In the genomic region with DNA sequence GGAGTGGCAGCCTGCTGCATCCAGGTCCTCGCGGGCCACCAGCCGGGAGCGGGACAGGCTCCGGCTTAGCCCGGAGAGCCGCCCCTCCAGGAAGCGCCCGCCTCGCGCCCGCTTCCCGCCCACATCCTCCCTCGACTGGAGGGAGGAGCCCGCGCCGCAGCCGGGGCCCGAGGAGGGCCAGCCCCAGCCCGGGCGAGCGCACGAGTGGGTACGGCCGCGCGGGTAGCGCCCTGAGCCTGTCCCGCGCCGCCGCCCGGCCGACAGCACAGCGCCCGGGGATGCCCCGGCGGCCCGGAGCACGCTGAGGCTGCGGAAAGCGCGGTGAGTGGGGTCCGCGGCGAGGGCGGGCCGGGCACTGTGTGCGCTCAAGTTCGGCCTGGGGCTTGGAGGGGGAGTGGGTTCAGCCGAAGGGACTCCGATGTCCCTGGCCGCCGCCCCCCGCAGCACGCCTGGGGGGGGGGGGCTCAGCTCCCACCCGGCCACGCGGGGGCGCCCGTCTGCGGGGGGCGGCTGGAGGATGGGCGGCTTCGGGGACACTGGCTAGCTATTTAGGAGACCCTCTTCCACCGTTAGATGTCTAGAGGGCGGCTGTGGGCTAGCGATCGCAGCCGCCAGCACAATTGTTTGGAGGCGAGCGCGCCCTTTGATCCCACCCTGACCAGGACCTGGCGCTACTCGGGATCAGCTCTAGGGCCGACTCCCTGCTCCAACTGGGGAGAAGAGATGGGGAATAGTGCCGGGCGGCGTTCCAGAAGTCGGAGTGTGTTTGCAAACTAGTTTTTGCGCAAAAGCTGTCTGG, we compare ENCODE assay signal across 8 mouse cellular contexts. TPM values are rescaled to one million over a fixed set of nuclear protein-coding genes. Genes with fewer than 3 reads are reported as not detected.
A peak's percentile ranks its signal among the peaks of the same experiment; 100 is the strongest.
DNase-seq lines count a peak whose midpoint lies in the region; ATAC-seq and TF ChIP-seq lines count a peak whose summit lies in the region.

A gene (plus strand): TSS at position 118 of the 799 bp plus-strand sequence.

- peak within 1 kb of the TSS; percentile 91 for H3K27ac ChIP-seq in forebrain, embryonic 10.5 days
- H3K27ac ChIP-seq in heart, embryonic 14.5 days (replicated peaks in 1 of 2; ENCODE audit: control insufficient read depth in 1 of 2, insufficient read depth in 1 of 2, low read depth in 2 of 2, low read length in 2 of 2) = no peak within 1 kb of the TSS
- H3K27ac ChIP-seq in kidney, postnatal 0 days = no peak within 1 kb of the TSS
- no peak within 1 kb of the TSS for H3K27ac ChIP-seq in liver, embryonic 13.5 days
- peak within 1 kb of the TSS; percentile 26; the same call in 1 of the 2 replicates for H3K27ac ChIP-seq in stomach, embryonic 16.5 days (ENCODE audit: low read length)

- peak; percentile 78 for ATAC-seq in heart, embryonic 14.5 days (ENCODE audit: insufficient number of reproducible peaks, insufficient read depth, low FRiP score, low read depth)
- peak; percentile 78 for ATAC-seq in kidney, postnatal 0 days (replicated peaks; ENCODE audit: low FRiP score, low read depth)
- peak; percentile 69 for ATAC-seq in liver, embryonic 13.5 days (ENCODE audit: low read depth)
- ATAC-seq in stomach, embryonic 16.5 days (ENCODE audit: insufficient read depth, low FRiP score) = peak; percentile 87

- peak within 1 kb of the TSS; percentile 73 for H3K4me3 ChIP-seq in forebrain, embryonic 10.5 days
- peak within 1 kb of the TSS; percentile 66 to 75 for H3K4me3 ChIP-seq in heart, embryonic 14.5 days (ENCODE audit: control insufficient read depth in 1 of 2, insufficient read depth in 1 of 2, low read depth in 1 of 2, low read length in 2 of 2)
- H3K4me3 ChIP-seq in kidney, postnatal 0 days (replicated peaks; ENCODE audit: low read depth, low read length) = peak within 1 kb of the TSS; percentile 69
- peak within 1 kb of the TSS; percentile 59 for H3K4me3 ChIP-seq in liver, embryonic 13.5 days (replicated peaks)
- H3K4me3 ChIP-seq in stomach, embryonic 16.5 days (replicated peaks; ENCODE audit: low read length) = peak within 1 kb of the TSS; percentile 69

- H3K4me1 ChIP-seq in forebrain, embryonic 10.5 days = peaks cover 43% of the 10 kb centered on the region
- peaks cover 4 to 12% of the 10 kb centered on the region in 2 experiments; a peak in 2 of 4 replicates for H3K4me1 ChIP-seq in heart, embryonic 14.5 days (ENCODE audit: control insufficient read depth in 2 of 2, insufficient read depth in 2 of 2, low read length in 2 of 2)
- H3K4me1 ChIP-seq in kidney, postnatal 0 days (replicated peaks; ENCODE audit: insufficient read depth, low read length) = peaks cover 4% of the 10 kb centered on the region
- H3K4me1 ChIP-seq in liver, embryonic 13.5 days (replicated peaks) = peaks cover 7% of the 10 kb centered on the region; the same call in 1 of the 2 replicates
- H3K4me1 ChIP-seq in stomach, embryonic 16.5 days (ENCODE audit: control insufficient read depth, insufficient read depth, low read length) = peaks cover 7% of the 10 kb centered on the region; the same call in 1 of the 2 replicates

- under 1% methylated on average over 76 of the region's 81 CpGs for WGBS in forebrain, embryonic 10.5 days
- WGBS in heart, embryonic 14.5 days = under 1% methylated on average over 69 of the region's 81 CpGs
- under 1% methylated on average over 75 of the region's 81 CpGs for WGBS in kidney, postnatal 0 days
- WGBS in liver, embryonic 13.5 days (ENCODE audit: insufficient replicate concordance) = under 1% methylated on average over 56 of the region's 81 CpGs
- WGBS in stomach, embryonic 16.5 days = under 1% methylated on average over 75 of the region's 81 CpGs

- H3K36me3 ChIP-seq in forebrain, embryonic 10.5 days (replicated peaks) = no peaks in the 10 kb centered on the region
- H3K36me3 ChIP-seq in heart, embryonic 14.5 days (ENCODE audit: control insufficient read depth, insufficient read depth, low read length) = no peaks in the 10 kb centered on the region
- H3K36me3 ChIP-seq in kidney, postnatal 0 days (ENCODE audit: insufficient read depth, low read length) = no peaks in the 10 kb centered on the region
- H3K36me3 ChIP-seq in liver, embryonic 13.5 days = no peaks in the 10 kb centered on the region
- H3K36me3 ChIP-seq in stomach, embryonic 16.5 days (ENCODE audit: control insufficient read depth, insufficient read depth, low read length) = no peaks in the 10 kb centered on the region

- peak within 1 kb of the TSS; percentile 99 for H3K4me2 ChIP-seq in heart, embryonic 14.5 days (ENCODE audit: low read length)
- peak within 1 kb of the TSS; percentile 98 for H3K4me2 ChIP-seq in kidney, postnatal 0 days (ENCODE audit: low read length)
- peak within 1 kb of the TSS; percentile 71 for H3K4me2 ChIP-seq in liver, embryonic 13.5 days
- peak within 1 kb of the TSS; percentile 97 for H3K4me2 ChIP-seq in stomach, embryonic 16.5 days (ENCODE audit: low read depth, low read length)

- no peaks in the 10 kb centered on the region for H3K9me3 ChIP-seq in forebrain, embryonic 10.5 days
- H3K9me3 ChIP-seq in heart, embryonic 14.5 days (ENCODE audit: control insufficient read depth, low read length) = no peaks in the 10 kb centered on the region
- no peaks in the 10 kb centered on the region for H3K9me3 ChIP-seq in kidney, postnatal 0 days (replicated peaks; ENCODE audit: low read length)
- H3K9me3 ChIP-seq in liver, embryonic 13.5 days (replicated peaks) = no peaks in the 10 kb centered on the region
- H3K9me3 ChIP-seq in stomach, embryonic 16.5 days (replicated peaks; ENCODE audit: control insufficient read depth, low read length) = no peaks in the 10 kb centered on the region

- TF ChIP-seq CTCF in kidney, postnatal 0 days (IDR thresholded peaks at IDR 0.05; ENCODE audit: low read depth) = peak; percentile 39; the same call in 1 of the 2 replicates

- H3K27me3 ChIP-seq in forebrain, embryonic 10.5 days (ENCODE audit: poor library complexity, severe bottlenecking) = peaks cover 66% of the 10 kb centered on the region
- peaks cover 38% of the 10 kb centered on the region for H3K27me3 ChIP-seq in heart, embryonic 14.5 days (ENCODE audit: control insufficient read depth, insufficient read depth, low read length)
- no peaks in the 10 kb centered on the region for H3K27me3 ChIP-seq in kidney, postnatal 0 days (ENCODE audit: insufficient read depth, low read length)
- H3K27me3 ChIP-seq in liver, embryonic 13.5 days = peaks cover 74% of the 10 kb centered on the region
- H3K27me3 ChIP-seq in stomach, embryonic 16.5 days (ENCODE audit: control insufficient read depth, insufficient read depth, low read length) = no peaks in the 10 kb centered on the region

- H3K9ac ChIP-seq in heart, embryonic 14.5 days (ENCODE audit: low read length) = peak within 1 kb of the TSS; percentile 75
- H3K9ac ChIP-seq in kidney, postnatal 0 days (ENCODE audit: low read depth, low read length) = peak within 1 kb of the TSS; percentile 66
- H3K9ac ChIP-seq in liver, embryonic 13.5 days = peak within 1 kb of the TSS; percentile 45
- peak within 1 kb of the TSS; percentile 87 for H3K9ac ChIP-seq in stomach, embryonic 16.5 days (ENCODE audit: low read length)

- DNase-seq in 416B (ENCODE audit: low read depth) = peak; percentile 80
- DNase-seq in adrenal gland, adult 2 months = peak; percentile 91
- DNase-seq in forebrain, embryonic 10.5 days (ENCODE audit: extremely low spot score, low spot score) = peak; percentile 66
- peak; percentile 70 for DNase-seq in kidney, postnatal 0 days (ENCODE audit: low spot score)
- DNase-seq in liver, embryonic 13.5 days = peak; percentile 4
- peak; percentile 20 for DNase-seq in natural killer cell, adult 2 months (ENCODE audit: low spot score in 2 of 2)

RNA-seq across cellular contexts. Expression of the gene that starts here (rescaled TPM):
- total RNA-seq in adrenal gland, adult 2 months (2021) = 10 to 100 TPM; 17.2 to 26.0 TPM
- 82.7 and 87.2 TPM in 2 replicates for polyA plus RNA-seq in adrenal gland, adult 2 months (2012; rRNA removed)
- polyA plus RNA-seq in forebrain, embryonic 10.5 days (2016; fragmentation: Nextera tagmentation; extraction: Ambion mirVana) = 16.2 and 16.3 TPM in 2 replicates
- 6.7 and 6.8 TPM in 2 replicates for polyA plus RNA-seq in heart, embryonic 14.5 days (2014; fragmentation: Nextera tagmentation; extraction: Ambion mirVana)
- 11.4 and 12.9 TPM in 2 replicates for polyA plus RNA-seq in kidney, postnatal 0 days (2015; fragmentation: Nextera tagmentation; extraction: Ambion mirVana)
- 2.1 and 3.1 TPM in 2 replicates for polyA plus RNA-seq in liver, embryonic 13.5 days (2015; fragmentation: Nextera tagmentation; extraction: Ambion mirVana)
- 9.3 and 9.5 TPM in 2 replicates for polyA plus RNA-seq in stomach, embryonic 16.5 days (2015; fragmentation: Nextera tagmentation; extraction: Ambion mirVana)

Comparison
In these comparisons a context has a peak if more than half of its experiments do, and no peak if none do; other contexts are left out.
1. DNase-seq: peak in every context shown above with its lines; median percentile 91 in adrenal gland, adult 2 months; 80 in 416B; 70 in kidney, postnatal 0 days; 66 in forebrain, embryonic 10.5 days; 20 in natural killer cell, adult 2 months; 4 in liver, embryonic 13.5 days.
2. H3K27ac ChIP-seq: peak in forebrain, embryonic 10.5 days (single experiment) and stomach, embryonic 16.5 days (single experiment); none in heart, embryonic 14.5 days (0 of 2), kidney, postnatal 0 days (single experiment) and liver, embryonic 13.5 days (single experiment).
3. Peak in every context shown above with its lines, with median percentiles within 50 percentile points of each other: H3K4me3 ChIP-seq, ATAC-seq, H3K4me2 ChIP-seq and H3K9ac ChIP-seq.